Mouse (Mus musculus): ENCODE data around the gene Psap. TPM values are rescaled to one million over a fixed set of nuclear protein-coding genes. Genes with fewer than 3 reads are reported as not detected.

Gene Psap
- 611 and 645 TPM in 2 replicates for polyA plus RNA-seq (2021; fragmentation: Nextera tagmentation)
- long read RNA-seq, experiment 1, transcript Psap-202 (14 exons, 2,646 nt) = minor isoform, 135 of 838 reads
- long read RNA-seq, experiment 1, transcript Psap-201 (14 exons, 2,654 nt) = major isoform, 419 of 838 reads
- long read RNA-seq, experiment 1, partial matches to known transcripts = 155 of 838 reads
- long read RNA-seq, experiment 1, other reads (novel, unspliced or antisense) = 128 of 838 reads
- long read RNA-seq, experiment 2, transcript Psap-202 (14 exons, 2,646 nt) = minor isoform, 98 of 613 reads
- long read RNA-seq, experiment 2, transcript Psap-201 (14 exons, 2,654 nt) = major isoform, 358 of 613 reads
- long read RNA-seq, experiment 2, partial matches to known transcripts = 29 of 613 reads
- long read RNA-seq, experiment 2, other reads (novel, unspliced or antisense) = 127 of 613 reads

GRCm38 (mm10) chr10:60277207-60278005 is at the start of gene Psap:
Gene Psap, plus strand, starts transcription at chr10:60277627.

GRCm38 (mm10) chr10:60346701-60347405 is 69.4 kb downstream of the Psap start, which contains the start of gene Vsir:
Gene Vsir, plus strand, starts transcription at chr10:60346851.

Other genes starting within 250 kb of the Psap start
- gene Spock2, start 171.4 kb upstream of the Psap start, polyA plus RNA-seq (2021; fragmentation: Nextera tagmentation) = 117 and 133 TPM in 2 replicates
- 0.16 and 0.20 TPM in 2 replicates for gene Chst3, start 58.4 kb upstream of the Psap start, polyA plus RNA-seq (2021; fragmentation: Nextera tagmentation)
- gene Vsir, start 69.2 kb downstream of the Psap start, polyA plus RNA-seq (2021; fragmentation: Nextera tagmentation) = 10.1 and 11.7 TPM in 2 replicates
- gene Gm17455, start 122.1 kb downstream of the Psap start, polyA plus RNA-seq (2021; fragmentation: Nextera tagmentation) = 2.3 and 4.1 TPM in 2 replicates

All from layer of hippocampus, adult 6 months (tissue).